Mouse (Mus musculus) olfactory bulb, adult 2 months (tissue): ENCODE results near the gene Ctxn1.

Experiments used
- CTCF ChIP-seq: fragments of 200-500 bp; IDR thresholded peaks from 2 replicates; pipeline ENCODE4 v1.5.1; 2012; ENCODE audit warnings: low read depth, mild to moderate bottlenecking, low read length, moderate library complexity; ENCODE audit not compliant: insufficient read depth
- POLR2A ChIP-seq: fragments of 200-500 bp; IDR thresholded peaks from 2 replicates; pipeline ENCODE4 v1.6.1; 2012; ENCODE audit warnings: mild to moderate bottlenecking, low read depth, low read length, moderate library complexity; ENCODE audit not compliant: insufficient read depth

GRCm38 (mm10) chr8:4292738-4293137 lies 33.7 kb upstream of the Ctxn1 start:
- TF ChIP-seq CTCF (no peak), POLR2A (no peak)
